Comparison of ENCODE assay signal across 8 mouse cellular contexts in the genomic region with DNA sequence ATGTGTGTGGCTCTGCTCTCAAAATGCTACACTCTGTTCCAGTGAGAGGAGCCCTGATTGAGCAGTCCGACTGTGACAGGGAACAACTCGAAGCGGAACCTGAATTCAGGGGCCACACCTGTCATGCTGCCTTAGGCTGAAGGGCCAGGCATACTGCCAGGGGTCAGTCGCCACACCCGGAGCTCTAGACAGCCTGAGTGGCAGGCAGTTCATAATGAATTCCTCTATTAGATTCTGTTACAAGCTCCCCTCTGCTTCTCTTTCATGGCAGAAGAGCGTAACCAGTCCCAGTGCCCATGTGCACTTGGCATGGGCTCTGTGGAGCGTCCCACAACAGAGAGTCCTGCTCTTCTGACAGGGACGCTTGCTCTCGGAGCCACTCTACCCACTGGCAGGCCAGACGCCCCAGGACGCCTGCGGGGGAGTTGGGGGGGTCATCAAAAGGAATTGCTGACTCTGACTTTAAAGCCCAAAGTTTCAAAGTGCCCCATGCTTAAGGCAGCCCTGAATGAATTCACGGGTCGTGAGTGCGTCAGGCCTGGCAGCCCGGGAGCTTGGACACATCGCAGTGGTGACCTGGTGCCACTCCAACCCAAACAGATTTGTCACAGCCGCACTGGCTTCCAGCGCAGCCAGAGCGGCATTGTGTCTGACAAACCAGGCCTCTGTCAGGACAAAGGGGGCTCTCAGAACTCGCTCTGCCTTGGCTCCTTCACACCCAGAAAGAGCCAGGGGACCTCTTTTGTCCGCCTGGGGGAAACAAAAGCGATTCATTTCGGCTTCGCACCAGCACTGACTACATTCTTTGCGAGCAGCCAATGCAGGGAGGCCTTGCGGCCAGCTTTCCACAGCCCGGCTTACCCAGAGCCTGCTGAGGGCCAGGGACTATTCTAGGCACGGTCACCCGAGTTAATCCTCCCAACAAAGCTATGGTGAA.
DNase-seq lines count a peak whose midpoint lies in the region; ATAC-seq and TF ChIP-seq lines count a peak whose summit lies in the region.

No protein-coding gene starts in this region.

- no peaks in the 10 kb centered on the region for H3K27me3 ChIP-seq in limb, embryonic 14.5 days (ENCODE audit: control insufficient read depth, insufficient read depth, low read length)

- ATAC-seq in limb, embryonic 14.5 days (ENCODE audit: low FRiP score, low read depth) = no peak

- H3K4me2 ChIP-seq in limb, embryonic 14.5 days (replicated peaks; ENCODE audit: low read depth, low read length, severe bottlenecking) = 0 out of 2 replicates have a peak overlapping the region, but pooled peaks have one; percentile 6

- 35% methylated on average over 30 of the region's 30 CpGs for whole genome bisulfite sequencing in limb, embryonic 14.5 days

- peaks cover 11% of the 10 kb centered on the region for H3K4me1 ChIP-seq in limb, embryonic 14.5 days (ENCODE audit: control insufficient read depth, insufficient read depth, low read length)

- H3K27ac ChIP-seq in limb, embryonic 14.5 days (replicated peaks; ENCODE audit: low read depth, low read length) = peak overlapping the region; percentile 52; the same call in 1 of the 2 replicates

- peak overlapping the region; percentile 12; the same call in 1 of the 2 replicates for H3K9ac ChIP-seq in limb, embryonic 14.5 days (ENCODE audit: low read depth, low read length, severe bottlenecking)

- H3K36me3 ChIP-seq in limb, embryonic 14.5 days (ENCODE audit: control insufficient read depth, insufficient read depth, low read length) = no peaks in the 10 kb centered on the region

- peak; percentile 29 for DNase-seq in ZHBTc4 (ENCODE audit: low read depth, low spot score)
- DNase-seq in embryo, embryonic 11.5 days (ENCODE audit: low read depth, low spot score) = peak; percentile 27
- peak; percentile 67 for DNase-seq in gastrocnemius, postnatal 14 days
- DNase-seq in kidney, postnatal 10 days = peak; percentile 28
- DNase-seq in limb, embryonic 14.5 days (ENCODE audit: low spot score) = no peak
- DNase-seq in retina, embryonic 14.5 days (ENCODE audit: low spot score) = peak; percentile 78
- DNase-seq in adrenal gland, postnatal 4 days (ENCODE audit: low spot score in 2 of 2) = no peak
- DNase-seq in urinary bladder, postnatal 10 days (ENCODE audit: low spot score) = no peak

- no peaks in the 10 kb centered on the region for H3K9me3 ChIP-seq in limb, embryonic 14.5 days (ENCODE audit: control insufficient read depth, low read length)

- TF ChIP-seq POLR2A in limb, embryonic 14.5 days (IDR thresholded peaks at IDR 0.05; ENCODE audit: borderline replicate concordance, extremely low read depth, insufficient read depth, insufficient read length) = no peak

- intact Hi-C loops in gastrocnemius, postnatal 14 days (cut with DNase I; ENCODE audit: low total_unique reads) = no loop called here

- no peak overlapping the region for H3K4me3 ChIP-seq in limb, embryonic 14.5 days (replicated peaks; ENCODE audit: low read length)

Comparison
In these comparisons a context has a peak if more than half of its experiments do, and no peak if none do; other contexts are left out.
1. DNase-seq: peak in ZHBTc4 (single experiment), embryo, embryonic 11.5 days (single experiment), gastrocnemius, postnatal 14 days (single experiment), kidney, postnatal 10 days (single experiment) and retina, embryonic 14.5 days (single experiment); none in limb, embryonic 14.5 days (single experiment), adrenal gland, postnatal 4 days (0 of 2) and urinary bladder, postnatal 10 days (single experiment).